Mouse (Mus musculus): Measurements from ENCODE around the gene Rbm38.

- TF ChIP-seq EP300 (IDR thresholded peaks at IDR 0.05; ENCODE audit: low read depth) (no peak), CTCF (IDR thresholded peaks at IDR 0.05; ENCODE audit: low read depth) (no peak)
Observed at GRCm38 (mm10) chr2:172979666-172980345, 40.5 kb upstream of the Rbm38 start.
